Mouse (Mus musculus): ENCODE measurements around the gene Agbl1. TPM values are rescaled to one million over a fixed set of nuclear protein-coding genes. Genes with fewer than 3 reads are reported as not detected.

Gene Agbl1
- total RNA-seq, 2 experiments from 2014 or later: 9.4 to 9.7 TPM

DNA sequence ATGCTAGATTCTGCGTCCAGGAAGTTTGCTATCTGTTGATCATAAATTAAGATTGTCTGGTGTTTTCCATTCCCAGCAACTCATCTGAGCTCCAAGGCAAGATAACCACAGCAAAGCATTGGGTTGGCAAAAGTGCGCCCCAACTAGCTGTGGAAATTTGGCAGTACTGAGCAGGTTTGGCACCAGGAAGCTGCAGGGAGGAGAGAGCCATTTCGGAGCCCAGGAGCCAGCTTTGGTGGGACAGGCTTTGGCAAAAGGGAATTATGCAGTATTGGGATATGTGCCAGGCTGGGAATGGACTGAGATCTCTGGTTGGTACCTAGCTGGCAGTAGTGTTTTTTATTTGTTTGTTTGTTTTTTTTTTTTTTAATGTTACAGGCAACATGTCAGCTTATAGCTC, 612.5 kb downstream of the Agbl1 start:
- DNase-seq: no peak

DNA sequence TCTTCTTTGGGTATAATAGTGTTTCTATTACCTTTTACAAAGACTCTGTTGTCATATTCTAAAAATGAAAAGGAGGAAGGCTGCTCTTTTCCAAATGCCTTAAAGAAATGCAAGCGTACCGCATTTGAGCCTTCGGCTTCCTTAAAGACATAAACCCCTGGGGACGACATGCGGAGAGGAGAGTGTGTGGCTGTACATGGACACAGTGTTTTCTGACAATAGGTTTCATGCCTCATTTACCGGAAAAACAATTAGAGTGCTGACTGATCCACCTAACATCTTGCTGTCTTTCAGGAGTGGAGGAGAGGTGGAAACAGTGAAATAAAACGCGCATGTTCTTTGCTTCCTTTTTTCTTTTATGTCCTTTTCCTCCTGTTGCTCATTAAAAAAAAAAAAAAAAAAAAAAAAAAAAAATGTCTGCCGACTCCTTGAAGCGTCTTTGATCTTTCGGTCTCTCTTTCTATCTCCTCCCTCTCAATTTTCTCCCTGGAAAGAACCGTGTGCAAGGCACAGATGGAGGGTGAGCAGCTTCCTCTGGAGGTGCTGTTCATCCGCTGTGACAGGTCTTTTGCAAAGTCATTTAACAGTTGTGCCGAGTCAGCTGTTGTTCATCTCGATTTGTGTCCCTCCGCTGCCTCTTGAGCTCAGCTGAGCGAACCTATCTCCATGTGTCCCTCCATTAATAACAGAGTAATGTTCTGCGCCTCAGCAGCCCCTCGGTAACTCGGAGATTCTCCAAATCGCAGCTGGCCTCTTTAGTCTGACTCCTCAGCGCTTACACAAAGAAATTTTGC, 659.9 kb downstream of the Agbl1 start:
- DNase-seq: no peak
- intact Hi-C loops (cut with DNase I; ENCODE audit: low total_unique reads): no loop called here

More for the DNA sequence above, 612.5 kb downstream of the Agbl1 start:
- intact Hi-C loops (cut with DNase I; ENCODE audit: low total_unique reads): no loop called here

- intact Hi-C loops (cut with DNase I; ENCODE audit: low total_unique reads): no loop called here
- no peak for DNase-seq
Observed at GRCm38 (mm10) chr7:76904096-76904495, 674.4 kb downstream of the Agbl1 start.

DNA sequence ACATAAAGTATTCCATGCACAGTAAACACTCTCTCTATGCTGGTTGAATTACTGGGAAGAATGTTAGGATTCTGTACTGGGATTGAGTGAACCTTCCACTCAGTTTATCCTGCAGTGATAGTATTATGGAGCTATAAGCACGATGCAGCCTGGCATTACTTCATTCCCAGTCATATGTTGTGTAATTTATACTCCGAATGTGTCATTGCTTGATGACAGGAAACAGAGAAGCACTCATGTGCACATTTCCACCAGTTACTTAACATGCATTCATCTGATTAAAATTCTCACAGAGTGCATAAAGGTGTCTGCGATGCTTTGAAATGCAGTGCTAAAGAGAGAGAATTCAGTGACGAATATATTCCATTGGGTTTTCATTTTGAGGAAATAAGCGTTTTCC, 682.0 kb downstream of the Agbl1 start:
- DNase-seq: no peak

DNA sequence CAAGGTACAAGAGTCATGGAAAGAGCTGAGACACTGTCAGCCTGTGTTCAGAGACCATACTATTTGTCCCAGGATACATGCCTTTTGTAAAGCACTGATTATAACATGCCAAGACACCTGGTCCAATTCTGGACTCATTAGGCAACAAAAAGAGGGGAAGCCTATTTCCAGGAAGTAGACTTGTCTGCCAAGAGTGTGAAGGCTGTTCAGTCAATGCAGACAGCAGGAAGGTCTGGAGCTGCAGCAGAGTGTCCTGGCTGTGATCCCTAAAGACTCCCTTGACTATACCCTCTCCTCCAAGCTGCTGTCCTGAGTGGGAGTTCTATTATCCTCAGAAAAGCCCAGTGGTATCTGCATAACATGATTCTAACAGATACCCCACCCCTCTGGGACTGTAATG, 689.2 kb downstream of the Agbl1 start:
- intact Hi-C loops (cut with DNase I; ENCODE audit: low total_unique reads): no loop called here

More for the DNA sequence above, 682.0 kb downstream of the Agbl1 start:
- intact Hi-C loops (cut with DNase I; ENCODE audit: low total_unique reads): loop anchor here (2.0 kb wide), 1 partner anchor 33 kb away; no protein-coding TSS in a partner anchor

DNA sequence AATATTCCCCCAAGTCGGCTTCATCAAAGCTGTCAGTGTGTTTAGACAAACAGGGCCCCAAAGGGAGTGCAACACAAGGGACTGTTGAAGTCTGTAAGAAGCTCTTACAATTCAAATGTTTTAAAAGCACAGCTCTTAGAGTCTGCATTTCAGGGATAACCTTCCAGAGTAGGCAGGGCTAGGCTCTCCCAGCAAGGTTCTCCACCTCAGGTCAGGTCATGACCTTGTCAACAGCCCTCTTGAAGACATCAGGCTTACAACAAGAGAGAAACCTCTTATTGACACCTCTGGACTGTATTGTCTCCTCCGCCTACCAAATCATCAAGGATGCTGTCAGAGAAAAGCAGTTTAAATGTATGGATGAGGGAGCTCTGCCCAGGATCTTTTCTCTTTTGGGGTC, 692.0 kb downstream of the Agbl1 start:
- DNase-seq: no peak
- intact Hi-C loops (cut with DNase I; ENCODE audit: low total_unique reads): no loop called here

More for the DNA sequence above, 689.2 kb downstream of the Agbl1 start:
- DNase-seq: no peak

GRCm38 (mm10) chr7:76935219-76935618, 705.5 kb downstream of the Agbl1 start:
- intact Hi-C loops (cut with DNase I; ENCODE audit: low total_unique reads): loop anchor here (5.0 kb wide), 1 partner anchor 543 kb away; no protein-coding TSS in a partner anchor

DNA sequence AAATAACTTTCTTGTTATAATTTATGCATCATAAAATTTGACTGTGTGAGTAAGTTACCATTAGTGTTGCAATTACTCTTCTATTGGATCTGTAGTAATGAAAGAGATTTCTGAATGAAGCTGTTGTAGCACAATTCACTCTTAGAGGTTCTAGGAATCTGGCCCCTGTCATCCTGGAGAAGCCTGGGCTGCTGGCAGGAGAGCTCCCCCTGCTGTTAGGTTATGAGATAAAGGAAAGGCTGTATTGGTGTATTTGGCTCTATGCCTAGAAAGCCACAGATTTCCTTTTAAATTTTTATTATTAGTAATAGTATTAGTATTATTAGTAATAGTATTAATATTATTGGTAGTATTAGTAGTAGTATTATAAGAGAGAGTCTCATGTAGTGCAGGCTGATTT, 711.8 kb downstream of the Agbl1 start:
- DNase-seq: peak; percentile 19
- intact Hi-C loops (cut with DNase I; ENCODE audit: low total_unique reads): loop anchor here (5.0 kb wide), 1 partner anchor 1029 kb away; no protein-coding TSS in a partner anchor

More at GRCm38 (mm10) chr7:76935219-76935618, 705.5 kb downstream of the Agbl1 start:
- no peak for DNase-seq

DNA sequence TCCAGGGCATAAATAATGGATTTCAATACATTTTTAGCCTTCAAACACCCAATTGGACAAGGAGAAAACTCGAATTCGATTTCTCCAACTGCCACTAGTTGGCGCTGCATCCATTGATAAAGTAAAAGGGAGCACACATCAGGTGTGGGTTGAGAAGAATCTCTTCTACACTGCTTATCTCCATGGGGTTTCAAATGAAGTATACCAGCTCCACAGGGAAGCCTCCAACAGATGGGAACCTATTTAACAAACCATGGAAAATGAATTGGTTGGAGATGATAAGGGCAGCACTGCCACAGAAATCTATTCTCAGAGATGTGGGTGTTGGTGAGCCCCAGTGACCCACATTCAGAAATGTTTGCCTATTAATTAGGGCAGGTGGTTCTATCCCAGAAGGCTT, 741.6 kb downstream of the Agbl1 start:
- DNase-seq: no peak
- intact Hi-C loops (cut with DNase I; ENCODE audit: low total_unique reads): no loop called here

- intact Hi-C loops (cut with DNase I; ENCODE audit: low total_unique reads): no loop called here
- DNase-seq: no peak
Observed at GRCm38 (mm10) chr7:77009571-77009970, 779.9 kb downstream of the Agbl1 start.

- intact Hi-C loops (cut with DNase I; ENCODE audit: low total_unique reads): no loop called here
- DNase-seq: no peak
Observed at GRCm38 (mm10) chr7:77029019-77029418, 799.3 kb downstream of the Agbl1 start.

DNA sequence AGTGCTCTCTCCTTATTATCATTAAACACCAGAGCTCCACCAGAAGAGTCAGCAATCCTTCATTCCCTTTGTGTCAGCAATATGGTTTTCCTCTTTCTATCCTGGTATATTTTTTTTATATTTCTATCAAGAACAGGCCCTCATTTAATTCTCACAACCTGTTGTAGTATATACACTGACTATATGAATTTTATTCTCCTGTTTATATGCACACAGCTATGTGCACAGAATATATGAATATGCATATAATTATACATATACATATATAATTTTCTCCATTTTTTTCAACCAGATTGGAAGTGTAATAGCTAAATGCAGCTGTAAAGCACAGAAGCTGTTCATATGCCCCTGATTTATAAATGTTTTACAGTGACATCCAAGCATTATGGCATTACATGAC, 846.3 kb downstream of the Agbl1 start:
- DNase-seq: no peak
- intact Hi-C loops (cut with DNase I; ENCODE audit: low total_unique reads): no loop called here

GRCm38 (mm10) chr7:77087266-77087665, 857.6 kb downstream of the Agbl1 start:
- intact Hi-C loops (cut with DNase I; ENCODE audit: low total_unique reads): no loop called here
- no peak for DNase-seq

DNA sequence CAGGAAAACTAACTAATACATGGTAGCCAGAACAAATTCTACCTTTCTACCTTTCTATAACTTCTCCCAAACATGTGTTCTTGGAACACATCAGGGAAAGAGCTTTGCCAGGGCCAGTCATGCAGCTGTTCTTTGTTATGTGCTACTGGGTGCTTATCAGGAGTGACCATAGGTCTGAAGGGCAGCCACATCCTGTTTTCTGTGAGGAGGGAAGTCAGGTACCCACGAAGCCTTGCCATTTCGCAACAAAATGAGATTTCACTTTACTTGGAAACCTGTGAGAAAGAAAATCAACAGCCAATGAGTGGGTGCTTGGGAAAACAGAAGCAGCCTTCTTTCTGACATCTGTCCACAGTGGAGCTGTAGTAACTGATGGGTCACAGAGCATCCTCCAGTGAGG, 865.5 kb downstream of the Agbl1 start:
- DNase-seq: no peak
- intact Hi-C loops (cut with DNase I; ENCODE audit: low total_unique reads): no loop called here

GRCm38 (mm10) chr7:77114021-77114420, 884.3 kb downstream of the Agbl1 start:
- intact Hi-C loops (cut with DNase I; ENCODE audit: low total_unique reads): no loop called here
- no peak for DNase-seq

GRCm38 (mm10) chr7:77129045-77129444, 899.4 kb downstream of the Agbl1 start:
- DNase-seq: no peak
- intact Hi-C loops (cut with DNase I; ENCODE audit: low total_unique reads): no loop called here

DNA sequence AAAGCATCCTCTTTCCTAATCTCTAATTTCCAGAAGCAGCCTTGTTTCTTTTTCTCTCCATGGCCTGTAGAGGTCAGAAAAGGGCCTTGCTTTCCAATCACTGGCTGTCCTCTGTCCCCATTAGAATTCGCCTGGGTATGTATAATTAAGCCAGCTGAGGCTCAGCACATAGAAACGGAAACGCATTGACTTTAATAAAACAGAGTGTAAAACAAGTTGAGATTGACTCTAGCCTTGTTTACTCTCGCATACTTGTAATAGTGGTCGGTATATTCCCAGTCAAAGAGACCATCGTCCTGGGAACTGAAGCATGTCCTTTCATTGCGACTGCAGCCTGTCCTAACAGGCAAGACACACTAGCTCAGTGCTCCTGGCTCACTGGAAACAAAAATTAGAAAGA, 902.3 kb downstream of the Agbl1 start:
- intact Hi-C loops (cut with DNase I; ENCODE audit: low total_unique reads): no loop called here
- no peak for DNase-seq

GRCm38 (mm10) chr7:77132615-77133420, 903.1 kb downstream of the Agbl1 start:
- DNase-seq: peak; percentile 18
- intact Hi-C loops (cut with DNase I; ENCODE audit: low total_unique reads): no loop called here

- intact Hi-C loops (cut with DNase I; ENCODE audit: low total_unique reads): no loop called here
- no peak for DNase-seq
Observed at GRCm38 (mm10) chr7:77134860-77135259, 905.2 kb downstream of the Agbl1 start.

DNA sequence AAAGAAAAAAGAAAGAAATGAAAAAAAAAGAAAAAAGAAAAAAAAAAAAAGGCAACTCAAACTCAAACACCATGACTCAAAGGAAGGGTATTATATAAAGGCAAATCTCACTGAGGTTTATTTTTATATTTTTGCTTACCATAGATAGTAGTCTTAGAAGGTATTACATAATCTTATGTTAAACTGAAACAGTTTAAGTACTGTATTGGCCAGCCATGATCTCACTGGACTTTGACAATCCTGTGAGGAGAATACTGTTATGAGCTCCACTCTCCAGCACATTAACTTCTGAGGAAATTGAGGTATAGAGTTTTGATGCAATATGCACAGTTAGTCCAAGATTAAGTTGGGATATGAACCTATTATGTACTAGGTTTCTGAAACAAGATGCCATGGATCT, 909.0 kb downstream of the Agbl1 start:
- intact Hi-C loops (cut with DNase I; ENCODE audit: low total_unique reads): no loop called here
- DNase-seq: no peak

DNA sequence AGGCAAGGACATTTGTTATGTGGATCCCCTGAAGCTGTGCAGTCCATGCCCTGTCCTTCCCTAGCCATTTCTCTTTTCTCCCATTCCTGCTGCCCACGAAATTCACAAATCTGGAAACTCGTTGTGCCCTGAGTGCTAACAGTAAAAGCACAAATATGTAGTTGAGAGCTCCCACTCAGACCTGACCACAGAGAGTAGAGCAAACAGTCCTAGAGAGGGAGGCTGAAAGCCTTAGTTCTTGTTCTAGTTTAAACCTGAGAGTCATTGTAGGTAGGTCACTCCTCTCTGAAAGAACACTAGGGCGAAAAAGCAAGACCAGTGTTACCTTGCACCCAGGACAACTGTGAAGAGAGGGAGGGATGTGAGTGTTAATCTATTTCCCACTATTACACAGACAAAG, 917.8 kb downstream of the Agbl1 start:
- no peak for DNase-seq
- intact Hi-C loops (cut with DNase I; ENCODE audit: low total_unique reads): no loop called here

Measured in gastrocnemius, postnatal 14 days (tissue).